Mouse (Mus musculus): ENCODE data around the gene Emilin1. TPM values are rescaled to one million over a fixed set of nuclear protein-coding genes. Genes with fewer than 3 reads are reported as not detected.

Emilin1 gene
- polyA plus RNA-seq, 1 experiment from 2014 or later = 187 TPM

DNA sequence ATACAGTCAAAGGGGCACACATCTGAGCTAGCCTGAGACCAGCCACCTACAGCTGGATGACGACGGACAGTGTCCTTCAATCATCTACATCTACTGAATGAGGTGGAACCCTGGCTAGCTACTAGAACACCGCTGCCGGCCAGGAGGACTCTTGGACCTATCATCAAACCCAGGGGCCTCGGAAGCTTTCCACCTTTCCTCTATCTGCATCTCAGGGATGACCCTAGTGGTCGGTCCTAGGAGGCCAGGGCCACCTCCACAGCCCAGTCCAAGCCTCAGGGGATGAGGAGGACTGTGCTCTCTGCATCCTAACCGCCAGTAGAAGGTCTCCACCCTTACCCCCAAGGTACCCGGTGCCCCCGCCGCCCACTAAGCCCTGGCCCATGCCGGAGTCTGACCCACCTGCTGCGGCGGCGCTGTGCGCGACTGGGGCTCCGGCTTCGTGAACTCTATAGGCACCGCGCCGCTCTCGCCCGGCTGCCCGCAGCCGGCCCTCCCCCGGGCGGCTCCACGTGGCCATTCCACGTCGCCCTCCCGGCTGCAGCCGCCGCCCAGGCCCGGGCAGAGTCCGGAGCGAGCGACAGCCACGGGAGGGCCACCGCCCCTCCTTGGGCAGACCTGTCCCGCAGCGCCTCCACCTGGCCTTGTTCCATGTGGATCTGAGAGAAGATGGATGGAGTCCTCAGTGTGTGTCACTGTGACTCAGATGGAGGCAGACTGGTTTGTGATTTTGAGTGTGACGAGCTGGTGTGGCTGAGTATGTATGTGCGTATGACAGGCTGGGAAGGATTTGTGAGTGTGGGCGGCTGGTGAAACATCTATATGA, 32.0 kb downstream of the Emilin1 start, which contains the start of gene Cgref1:
Gene Cgref1, minus strand, starts transcription at position 636 of the 826 bp plus-strand sequence.
- ATAC-seq (ENCODE audit: insufficient number of reproducible peaks, low FRiP score) = peak; percentile 67
- Histone ChIP-seq H3K4me1 (replicated peaks) (peaks cover 11% of the 10 kb centered on the region), H3K36me3 (no peaks in the 10 kb centered on the region), H3K27ac (ENCODE audit: poor library complexity, severe bottlenecking) (no peak within 1 kb of the TSS), H3K9me3 (replicated peaks) (no peaks in the 10 kb centered on the region), H3K9ac (peak within 1 kb of the TSS; percentile 64), H3K27me3 (replicated peaks) (peaks cover 16% of the 10 kb centered on the region), H3K4me3 (peak within 1 kb of the TSS; percentile 53), H3K4me2 (peak within 1 kb of the TSS; percentile 89)
- WGBS = 5% methylated on average over 44 of the region's 44 CpGs

DNA sequence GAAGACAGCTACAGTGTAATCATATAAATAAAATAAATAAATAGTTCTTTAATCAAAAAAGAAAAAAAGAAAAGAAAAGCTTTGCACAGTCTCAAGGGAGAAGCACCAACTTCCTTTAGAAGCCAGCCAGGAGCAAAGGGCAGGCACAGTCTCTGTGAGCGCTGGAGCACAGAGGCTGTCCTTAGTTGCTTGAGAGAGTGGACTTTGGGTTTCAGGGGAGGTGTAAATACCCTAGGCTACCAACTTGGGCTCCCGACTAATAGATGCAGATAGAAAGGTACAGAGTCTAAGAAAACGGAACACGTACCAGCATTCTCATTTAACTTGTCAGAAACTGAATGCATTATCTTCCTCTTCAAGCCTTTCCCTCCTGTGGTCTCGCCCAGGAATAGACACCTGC, 35.4 kb downstream of the Emilin1 start:
- Histone ChIP-seq H3K4me1 (replicated peaks) (peaks cover 14% of the 10 kb centered on the region), H3K4me2 (no peak overlapping the region), H3K27ac (ENCODE audit: poor library complexity, severe bottlenecking) (no peak overlapping the region), H3K9ac (no peak overlapping the region), H3K4me3 (no peak overlapping the region), H3K27me3 (replicated peaks) (peaks cover 16% of the 10 kb centered on the region), H3K9me3 (replicated peaks) (no peaks in the 10 kb centered on the region), H3K36me3 (peaks cover 20% of the 10 kb centered on the region)
- WGBS = 80% methylated on average over 5 of the region's 5 CpGs
- ATAC-seq (ENCODE audit: insufficient number of reproducible peaks, low FRiP score) = no peak

GRCm38 (mm10) chr5:30949654-30950326, 36.6 kb downstream of the Emilin1 start:
- ATAC-seq (ENCODE audit: insufficient number of reproducible peaks, low FRiP score) = peak; percentile 92
- H3K4me2 ChIP-seq = peak overlapping the region; percentile 74

GRCm38 (mm10) chr5:30950451-30950850, 37.2 kb downstream of the Emilin1 start:
- 70% methylated on average over 4 of the region's 4 CpGs for WGBS
- peaks cover 6% of the 10 kb centered on the region; the same call in 1 of the 2 replicates for H3K27me3 ChIP-seq (replicated peaks)
- peak overlapping the region; percentile 55 for H3K4me3 ChIP-seq
- H3K4me2 ChIP-seq = peak overlapping the region; percentile 74
- no peaks in the 10 kb centered on the region for H3K9me3 ChIP-seq (replicated peaks)
- peaks cover 39% of the 10 kb centered on the region for H3K36me3 ChIP-seq
- H3K4me1 ChIP-seq (replicated peaks) = peaks cover 8% of the 10 kb centered on the region
- no peak overlapping the region for H3K27ac ChIP-seq (ENCODE audit: poor library complexity, severe bottlenecking)
- H3K9ac ChIP-seq = peak overlapping the region; percentile 74
- no peak; the same call in 1 of the 2 replicates for ATAC-seq (ENCODE audit: insufficient number of reproducible peaks, low FRiP score)

More at GRCm38 (mm10) chr5:30949654-30950326, 36.6 kb downstream of the Emilin1 start:
- Histone ChIP-seq H3K27me3 (replicated peaks) (peaks cover 9% of the 10 kb centered on the region; the same call in 1 of the 2 replicates), H3K4me1 (replicated peaks) (peaks cover 14% of the 10 kb centered on the region), H3K27ac (ENCODE audit: poor library complexity, severe bottlenecking) (peak overlapping the region; percentile 34; the same call in 1 of the 2 replicates), H3K9ac (peak overlapping the region; percentile 74), H3K4me3 (peak overlapping the region; percentile 55), H3K9me3 (replicated peaks) (no peaks in the 10 kb centered on the region), H3K36me3 (peaks cover 32% of the 10 kb centered on the region)
- WGBS = under 1% methylated on average over 31 of the region's 31 CpGs

DNA sequence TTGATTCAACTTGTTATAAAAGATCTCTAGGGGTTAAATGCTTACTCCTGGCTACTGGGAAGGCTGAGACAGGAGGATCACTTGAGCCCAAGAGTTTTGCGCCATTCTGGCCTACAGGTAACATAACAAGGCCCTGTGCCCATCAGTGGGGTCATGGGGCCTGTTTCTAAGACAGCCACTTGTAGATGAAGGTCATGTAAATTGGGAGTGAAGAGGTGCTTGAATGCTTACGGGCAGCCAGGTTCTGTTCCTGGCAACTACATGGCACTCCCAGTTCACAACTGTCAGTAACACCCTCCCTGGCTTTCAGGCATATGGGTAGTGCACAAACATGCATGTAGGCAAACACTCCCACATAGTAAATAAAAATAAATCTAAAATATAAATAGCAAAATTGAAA, 37.7 kb downstream of the Emilin1 start:
- H3K27ac ChIP-seq (ENCODE audit: poor library complexity, severe bottlenecking) = no peak overlapping the region
- peaks cover 43% of the 10 kb centered on the region for H3K36me3 ChIP-seq
- no peak overlapping the region for H3K4me3 ChIP-seq
- 83% methylated on average over 2 of the region's 2 CpGs for WGBS
- no peak overlapping the region for H3K9ac ChIP-seq
- no peak for ATAC-seq (ENCODE audit: insufficient number of reproducible peaks, low FRiP score)
- peaks cover 6% of the 10 kb centered on the region for H3K4me1 ChIP-seq (replicated peaks)
- no peaks in the 10 kb centered on the region for H3K9me3 ChIP-seq (replicated peaks)
- peaks cover 5% of the 10 kb centered on the region; the same call in 1 of the 2 replicates for H3K27me3 ChIP-seq (replicated peaks)
- H3K4me2 ChIP-seq = no peak overlapping the region

- no peak overlapping the region for H3K4me3 ChIP-seq
- ATAC-seq (ENCODE audit: insufficient number of reproducible peaks, low FRiP score) = no peak
- WGBS = 86% methylated on average over 6 of the region's 6 CpGs
Observed at GRCm38 (mm10) chr5:30951706-30952105, 38.5 kb downstream of the Emilin1 start.

DNA sequence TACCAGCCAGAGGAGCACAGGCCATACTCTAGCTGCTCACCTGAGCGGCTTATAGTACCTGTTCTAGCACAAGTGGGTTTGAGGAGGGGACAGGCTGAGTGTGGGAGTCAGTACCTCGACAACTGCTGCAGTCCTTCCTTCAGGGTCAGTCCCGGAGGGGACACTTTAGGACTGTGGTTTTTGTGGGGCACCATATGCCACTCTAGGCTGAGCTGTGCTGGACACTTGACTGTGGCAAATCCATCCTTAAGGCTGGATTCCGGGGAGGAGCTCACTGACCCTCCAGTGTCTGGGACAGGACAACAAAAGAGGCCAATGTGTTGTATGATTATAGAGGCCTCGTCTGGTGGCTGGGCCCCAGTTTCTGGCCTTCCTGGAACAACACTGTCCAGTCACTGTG, 39.3 kb downstream of the Emilin1 start:
- Histone ChIP-seq H3K4me1 (replicated peaks) (peaks cover 8% of the 10 kb centered on the region), H3K27me3 (replicated peaks) (no peaks in the 10 kb centered on the region), H3K4me2 (no peak overlapping the region), H3K9ac (no peak overlapping the region), H3K4me3 (no peak overlapping the region), H3K27ac (ENCODE audit: poor library complexity, severe bottlenecking) (no peak overlapping the region), H3K9me3 (replicated peaks) (no peaks in the 10 kb centered on the region), H3K36me3 (peaks cover 49% of the 10 kb centered on the region)
- WGBS = 87% methylated on average over 5 of the region's 5 CpGs
- no peak for ATAC-seq (ENCODE audit: insufficient number of reproducible peaks, low FRiP score)

More at GRCm38 (mm10) chr5:30951706-30952105, 38.5 kb downstream of the Emilin1 start:
- no peak overlapping the region for H3K27ac ChIP-seq (ENCODE audit: poor library complexity, severe bottlenecking)
- peaks cover 46% of the 10 kb centered on the region for H3K36me3 ChIP-seq
- no peak overlapping the region for H3K9ac ChIP-seq
- H3K4me1 ChIP-seq (replicated peaks) = peaks cover 6% of the 10 kb centered on the region
- no peak overlapping the region for H3K4me2 ChIP-seq
- no peaks in the 10 kb centered on the region for H3K9me3 ChIP-seq (replicated peaks)
- no peaks in the 10 kb centered on the region for H3K27me3 ChIP-seq (replicated peaks)

DNA sequence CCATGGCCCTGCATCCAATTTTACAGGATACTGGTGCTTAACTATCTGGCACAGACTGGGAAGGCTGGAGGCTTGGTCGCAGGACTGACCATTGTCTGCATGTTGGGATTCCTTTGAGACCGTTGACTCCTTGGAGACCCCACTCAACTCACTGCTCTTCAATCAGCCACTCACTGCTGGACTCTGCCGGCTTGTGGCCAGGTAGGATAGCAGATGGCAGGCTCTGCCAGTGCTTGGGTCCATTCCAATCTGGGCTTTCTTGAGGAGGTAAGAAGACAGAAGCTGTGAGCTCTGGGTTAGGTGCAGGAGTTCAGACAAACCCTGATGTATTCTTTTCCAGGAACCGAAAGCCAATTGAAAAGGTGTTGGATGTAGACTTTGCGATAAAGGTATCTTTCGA, 40.9 kb downstream of the Emilin1 start:
- H3K36me3 ChIP-seq = peaks cover 61% of the 10 kb centered on the region
- no peaks in the 10 kb centered on the region for H3K27me3 ChIP-seq (replicated peaks)
- no peak for ATAC-seq (ENCODE audit: insufficient number of reproducible peaks, low FRiP score)
- H3K9ac ChIP-seq = no peak overlapping the region
- no peak overlapping the region for H3K4me2 ChIP-seq
- 92% methylated on average over 6 of the region's 6 CpGs for WGBS
- H3K27ac ChIP-seq (ENCODE audit: poor library complexity, severe bottlenecking) = no peak overlapping the region
- H3K9me3 ChIP-seq (replicated peaks) = no peaks in the 10 kb centered on the region
- H3K4me1 ChIP-seq (replicated peaks) = peaks cover 20% of the 10 kb centered on the region
- no peak overlapping the region for H3K4me3 ChIP-seq

GRCm38 (mm10) chr5:30954556-30954955, 41.4 kb downstream of the Emilin1 start:
- ATAC-seq (ENCODE audit: insufficient number of reproducible peaks, low FRiP score) = no peak
- WGBS = 92% methylated on average over 9 of the region's 9 CpGs
- Histone ChIP-seq H3K9ac (no peak overlapping the region), H3K4me2 (no peak overlapping the region), H3K27me3 (replicated peaks) (no peaks in the 10 kb centered on the region), H3K4me3 (no peak overlapping the region), H3K4me1 (replicated peaks) (peaks cover 22% of the 10 kb centered on the region), H3K36me3 (peaks cover 61% of the 10 kb centered on the region), H3K27ac (ENCODE audit: poor library complexity, severe bottlenecking) (no peak overlapping the region), H3K9me3 (replicated peaks) (no peaks in the 10 kb centered on the region)

DNA sequence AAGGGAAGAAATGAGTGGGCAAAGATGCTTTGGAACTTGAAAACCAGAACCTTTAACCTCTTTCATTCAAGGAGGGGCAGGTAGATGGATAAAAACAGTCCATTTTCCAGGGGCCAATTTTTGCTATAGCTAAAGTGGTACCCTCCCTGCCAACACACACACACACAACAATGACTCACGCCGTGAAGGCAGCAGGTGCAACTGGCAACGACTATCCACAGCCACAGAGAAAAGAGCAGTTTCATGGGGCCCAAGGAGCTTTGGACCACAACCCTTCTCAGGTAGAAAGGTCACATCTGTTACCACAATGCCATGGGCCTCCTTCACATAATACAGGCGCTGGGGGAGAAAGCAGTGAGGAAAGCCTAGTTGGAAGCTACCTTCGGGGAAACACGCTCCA, 42.5 kb downstream of the Emilin1 start:
- 91% methylated on average over 6 of the region's 6 CpGs for WGBS

GRCm38 (mm10) chr5:30957891-30958290, 44.7 kb downstream of the Emilin1 start:
- H3K4me3 ChIP-seq = no peak overlapping the region
- no peak overlapping the region for H3K9ac ChIP-seq
- no peaks in the 10 kb centered on the region for H3K9me3 ChIP-seq (replicated peaks)
- no peak overlapping the region for H3K4me2 ChIP-seq
- H3K27ac ChIP-seq (ENCODE audit: poor library complexity, severe bottlenecking) = no peak overlapping the region
- WGBS = 88% methylated on average over 6 of the region's 6 CpGs
- ATAC-seq (ENCODE audit: insufficient number of reproducible peaks, low FRiP score) = no peak
- peaks cover 22% of the 10 kb centered on the region for H3K4me1 ChIP-seq (replicated peaks)
- no peaks in the 10 kb centered on the region for H3K27me3 ChIP-seq (replicated peaks)
- peaks cover 48% of the 10 kb centered on the region for H3K36me3 ChIP-seq

More for the DNA sequence above, 42.5 kb downstream of the Emilin1 start:
- ATAC-seq (ENCODE audit: insufficient number of reproducible peaks, low FRiP score) = no peak
- no peaks in the 10 kb centered on the region for H3K27me3 ChIP-seq (replicated peaks)
- peaks cover 61% of the 10 kb centered on the region for H3K36me3 ChIP-seq
- no peak overlapping the region for H3K4me3 ChIP-seq
- H3K4me2 ChIP-seq = no peak overlapping the region
- peaks cover 24% of the 10 kb centered on the region for H3K4me1 ChIP-seq (replicated peaks)
- no peaks in the 10 kb centered on the region for H3K9me3 ChIP-seq (replicated peaks)
- no peak overlapping the region for H3K9ac ChIP-seq
- no peak overlapping the region for H3K27ac ChIP-seq (ENCODE audit: poor library complexity, severe bottlenecking)

All from heart, embryonic 12.5 days (tissue).